Mouse (Mus musculus) stomach, postnatal 0 days (tissue): ENCODE results near the gene Ermard. TPM values are rescaled to one million over a fixed set of nuclear protein-coding genes. Genes with fewer than 3 reads are reported as not detected.

ENCODE experiments used
- ATAC-seq: fragments of 200-750 bp; cut with Nextera tagmentation; 2 replicates; pipeline ENCODE4 v1.8.0; 2017; ENCODE audit not compliant: low FRiP score, low TSS enrichment
- DNase-seq: peaks from one replicate; pipeline ENCODE4 v3.0.0-alpha.2; 2016; ENCODE audit warnings: low spot score
- H3K27ac ChIP-seq: fragments of 300-500 bp; sonication (generic); replicated peaks from 2 replicates; pipeline ENCODE4 v1.5.1; 2014; ENCODE audit warnings: mild to moderate bottlenecking, control low read depth
- H3K27me3 ChIP-seq: fragments of 300-500 bp; sonication (generic); 2 replicates; pipeline ENCODE4 v1.6.1; 2014; ENCODE audit warnings: low read length; ENCODE audit not compliant: control insufficient read depth, insufficient read depth
- H3K36me3 ChIP-seq: fragments of 300-500 bp; sonication (generic); 2 replicates; pipeline ENCODE4 v1.6.1; 2014; ENCODE audit warnings: low read length, mixed read lengths; ENCODE audit not compliant: control insufficient read depth, insufficient read depth
- H3K4me1 ChIP-seq: fragments of 300-500 bp; sonication (generic); replicated peaks from 2 replicates; pipeline ENCODE4 v1.6.1; 2014; ENCODE audit warnings: antibody characterized with exemption; ENCODE audit not compliant: control insufficient read depth, insufficient read depth
- H3K4me2 ChIP-seq: fragments of 300-500 bp; sonication (generic); replicated peaks from 2 replicates; pipeline ENCODE4 v1.6.1; 2014; ENCODE audit warnings: low read depth, mild to moderate bottlenecking, control low read depth, moderate library complexity
- H3K4me3 ChIP-seq: fragments of 300-500 bp; sonication (generic); 2 replicates; pipeline ENCODE4 v1.5.1; 2014; ENCODE audit warnings: low read depth, low read length, control low read depth
- H3K9ac ChIP-seq: fragments of 300-500 bp; sonication (generic); 2 replicates; pipeline ENCODE4 v1.6.1; 2014; ENCODE audit warnings: mild to moderate bottlenecking, low read length, control low read depth, mixed read lengths
- H3K9me3 ChIP-seq: fragments of 300-500 bp; sonication (generic); 2 replicates; pipeline ENCODE4 v1.6.1; 2016; ENCODE audit warnings: low read length; ENCODE audit not compliant: control insufficient read depth
- CTCF ChIP-seq: IDR thresholded peaks from 2 replicates; pipeline ENCODE4 v1.5.1; 2016; ENCODE audit warnings: antibody characterized with exemption, low read depth, mild to moderate bottlenecking, moderate library complexity
- EP300 ChIP-seq: optimal IDR thresholded peaks from 2 replicates; pipeline ENCODE3; 2016; ENCODE audit warnings: antibody characterized with exemption
- WGBS: fragments of 180-500 bp; shearing (Covaris S2); extraction: QIAGEN DNeasy Blood & Tissue Kit; methylation state at CpG from one replicate; pipeline ENCODE4 v1.1.7; 2014; 5-methylcytosine and 5-hydroxymethylcytosine counted together
- polyA plus RNA-seq: library from polyadenylated mRNA; unstranded; fragments of >200 nt; fragmentation: Nextera tagmentation; extraction: Ambion mirVana; gene quantifications from 2 replicates; pipeline ENCODE4 v1.2.1, GENCODE M21; 2015

Ermard gene
- polyA plus RNA-seq, 1 experiment from 2014 or later: 33.3 TPM

DNA sequence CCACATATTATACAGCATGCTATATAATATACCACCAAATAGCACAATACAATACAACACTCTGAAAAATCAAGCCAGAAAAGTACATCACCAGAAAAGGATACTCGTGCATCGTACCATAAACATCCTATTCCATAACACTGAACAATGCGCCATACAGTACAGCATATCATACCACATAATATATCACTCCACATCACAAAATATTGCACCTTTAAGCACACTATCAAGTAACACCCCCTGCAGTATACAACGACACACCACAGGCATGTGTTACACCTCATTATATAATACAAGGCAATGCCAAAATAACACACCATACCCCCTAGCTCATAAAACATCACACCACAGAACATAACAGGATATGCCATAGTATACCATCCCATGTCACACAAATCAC is 79.1 kb downstream of the Ermard start:
- Histone ChIP-seq H3K4me2 (no peak overlapping the region), H3K4me1 (no peaks in the 10 kb centered on the region), H3K27ac (no peak overlapping the region), H3K27me3 (no peaks in the 10 kb centered on the region), H3K9ac (no peak overlapping the region), H3K4me3 (no peak overlapping the region), H3K36me3 (no peaks in the 10 kb centered on the region), H3K9me3 (no peaks in the 10 kb centered on the region)
- ATAC-seq (no peak), DNase-seq (no peak)
- 78% methylated on average over 4 of the region's 4 CpGs for WGBS
- TF ChIP-seq EP300 (no peak), CTCF (no peak)

- DNase-seq (no peak), ATAC-seq (no peak)
- TF ChIP-seq CTCF (no peak), EP300 (no peak)
- Histone ChIP-seq H3K27ac (no peak overlapping the region), H3K4me1 (no peaks in the 10 kb centered on the region), H3K27me3 (no peaks in the 10 kb centered on the region), H3K9me3 (no peaks in the 10 kb centered on the region), H3K9ac (no peak overlapping the region), H3K4me2 (no peak overlapping the region), H3K36me3 (no peaks in the 10 kb centered on the region), H3K4me3 (no peak overlapping the region)
- 28% methylated on average over 6 of the region's 6 CpGs for WGBS
These were observed 79.6 kb downstream of the Ermard start for GRCm38 (mm10) chr17:15120569-15120968.

GRCm38 (mm10) chr17:15129630-15130287 is 88.8 kb downstream of the Ermard start:
- no peak for DNase-seq
- Histone ChIP-seq H3K4me1 (no peaks in the 10 kb centered on the region), H3K27ac (no peak overlapping the region), H3K27me3 (no peaks in the 10 kb centered on the region), H3K9me3 (no peaks in the 10 kb centered on the region), H3K36me3 (no peaks in the 10 kb centered on the region), H3K9ac (no peak overlapping the region), H3K4me2 (no peak overlapping the region), H3K4me3 (no peak overlapping the region)
- TF ChIP-seq EP300: no peak
- TF ChIP-seq CTCF: no peak
- ATAC-seq: no peak
- WGBS: 64% methylated on average over 9 of the region's 9 CpGs

- Histone ChIP-seq H3K4me2 (no peak overlapping the region), H3K27ac (no peak overlapping the region), H3K9ac (no peak overlapping the region), H3K4me1 (no peaks in the 10 kb centered on the region), H3K27me3 (no peaks in the 10 kb centered on the region), H3K9me3 (no peaks in the 10 kb centered on the region), H3K4me3 (no peak overlapping the region), H3K36me3 (no peaks in the 10 kb centered on the region)
- ATAC-seq (no peak), DNase-seq (no peak)
- no peak for TF ChIP-seq EP300
- no peak for TF ChIP-seq CTCF
- 91% methylated on average over 3 of the region's 3 CpGs for WGBS
These were observed 89.3 kb downstream of the Ermard start for GRCm38 (mm10) chr17:15130288-15130656.

DNA sequence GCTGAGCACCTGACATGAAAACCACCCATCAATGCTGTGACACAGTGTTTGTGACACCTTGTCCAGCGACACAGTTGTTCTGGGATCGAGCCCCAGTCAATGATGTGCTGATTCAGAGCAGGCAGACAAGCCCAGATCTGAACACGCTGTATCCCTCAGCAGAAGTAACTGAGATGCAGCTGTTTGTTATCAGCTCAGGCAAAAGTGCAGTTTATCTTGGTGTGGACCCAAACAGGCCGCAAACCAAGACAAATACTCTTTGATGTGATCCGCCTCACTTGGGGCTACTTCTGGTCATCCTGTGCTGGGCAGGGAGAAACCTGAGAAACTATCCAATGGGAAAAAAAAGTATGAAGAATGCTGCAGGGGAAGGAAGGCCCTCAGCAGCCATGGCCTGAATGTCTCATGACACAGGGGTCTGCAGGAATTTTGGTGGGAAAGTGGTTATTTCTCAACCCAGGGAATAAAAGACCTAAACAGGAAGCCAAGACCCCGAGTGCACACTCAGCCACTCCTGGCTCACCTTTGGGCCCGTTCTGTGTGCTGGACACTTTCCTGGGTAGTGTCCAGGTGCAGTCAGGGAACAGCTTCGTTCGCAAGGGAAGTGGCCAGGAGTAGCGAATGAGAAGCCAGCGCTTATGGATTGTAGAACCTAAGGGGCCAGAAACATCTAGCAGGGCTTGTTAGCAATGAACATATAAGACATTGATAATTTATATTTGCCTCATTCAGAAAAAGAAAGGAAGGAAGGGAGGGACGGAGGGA is 94.1 kb downstream of the Ermard start:
- Histone ChIP-seq H3K27me3 (no peaks in the 10 kb centered on the region), H3K9me3 (no peaks in the 10 kb centered on the region), H3K4me1 (no peaks in the 10 kb centered on the region), H3K4me3 (no peak overlapping the region), H3K9ac (no peak overlapping the region), H3K36me3 (no peaks in the 10 kb centered on the region), H3K27ac (no peak overlapping the region), H3K4me2 (no peak overlapping the region)
- no peak for TF ChIP-seq EP300
- TF ChIP-seq CTCF: no peak
- WGBS: 71% methylated on average over 12 of the region's 12 CpGs
- DNase-seq (no peak), ATAC-seq (no peak)

GRCm38 (mm10) chr17:15137443-15137842 is 96.4 kb downstream of the Ermard start:
- no peak for ATAC-seq
- DNase-seq: no peak

More at GRCm38 (mm10) chr17:15137443-15137842, 96.4 kb downstream of the Ermard start:
- H3K9me3 ChIP-seq: no peaks in the 10 kb centered on the region
- H3K27ac ChIP-seq: no peak overlapping the region
- H3K27me3 ChIP-seq: no peaks in the 10 kb centered on the region
- TF ChIP-seq EP300 (no peak), CTCF (no peak)
- H3K9ac ChIP-seq: no peak overlapping the region
- no peaks in the 10 kb centered on the region for H3K36me3 ChIP-seq
- WGBS: 42% methylated on average over 5 of the region's 5 CpGs
- no peak overlapping the region for H3K4me2 ChIP-seq
- no peak overlapping the region for H3K4me3 ChIP-seq
- no peaks in the 10 kb centered on the region for H3K4me1 ChIP-seq

Other genes with a start within 250 kb of the Ermard start
- gene Wdr27, start 98.0 kb upstream of the Ermard start, polyA plus RNA-seq: 8.0 and 9.0 TPM in 2 replicates
- gene 1600012H06Rik, start 98.0 kb upstream of the Ermard start, polyA plus RNA-seq: 39.0 and 39.9 TPM in 2 replicates
- 29.5 and 31.3 TPM in 2 replicates for gene Phf10, start 79.9 kb upstream of the Ermard start, polyA plus RNA-seq
- 4.6 and 5.1 TPM in 2 replicates for gene 9030025P20Rik, start 62.7 kb upstream of the Ermard start, polyA plus RNA-seq
- 1.6 TPM in 1 of 2 replicates, not detected in the other for gene Gm3417, start 62.4 kb upstream of the Ermard start, polyA plus RNA-seq
- 5.4 and 5.8 TPM in 2 replicates for gene Gm3435, start 31.0 kb upstream of the Ermard start, polyA plus RNA-seq
- gene Tcte3, start 280 bp downstream of the Ermard start, polyA plus RNA-seq: 0.79 and 1.3 TPM in 2 replicates
- gene Gm3448, start 329 bp downstream of the Ermard start, polyA plus RNA-seq: 2.9 and 3.9 TPM in 2 replicates